Mouse (Mus musculus) midbrain, embryonic 15.5 days (tissue): ENCODE data around the gene Cotl1. TPM values are rescaled to one million over a fixed set of nuclear protein-coding genes. Genes with fewer than 3 reads are reported as not detected.

Experiments used
- ATAC-seq: fragments of 200-750 bp; cut with Nextera tagmentation; replicated peaks from 2 replicates; pipeline ENCODE4 v1.8.0; 2017; ENCODE audit warnings: moderate TSS enrichment
- H3K27ac ChIP-seq: fragments of 300-500 bp; sonication (generic); 2 replicates; pipeline ENCODE4 v1.5.1; 2015; ENCODE audit warnings: mild to moderate bottlenecking, inconsistent platforms
- H3K27me3 ChIP-seq: fragments of 300-500 bp; sonication (generic); replicated peaks from 2 replicates; pipeline ENCODE4 v1.6.1; 2015; ENCODE audit warnings: inconsistent platforms
- H3K36me3 ChIP-seq: fragments of 300-500 bp; sonication (generic); replicated peaks from 2 replicates; pipeline ENCODE4 v1.6.1; 2015; ENCODE audit warnings: inconsistent platforms
- H3K4me1 ChIP-seq: fragments of 300-500 bp; sonication (generic); 2 replicates; pipeline ENCODE4 v1.6.1; 2015; ENCODE audit warnings: inconsistent platforms
- H3K4me2 ChIP-seq: fragments of 300-500 bp; sonication (generic); 2 replicates; pipeline ENCODE4 v1.6.1; 2015; ENCODE audit warnings: inconsistent platforms, mild to moderate bottlenecking, moderate library complexity
- H3K4me3 ChIP-seq: fragments of 300-500 bp; sonication (generic); 2 replicates; pipeline ENCODE4 v1.5.1; 2015; ENCODE audit warnings: mild to moderate bottlenecking, inconsistent platforms
- H3K9ac ChIP-seq: fragments of 300-500 bp; sonication (generic); 2 replicates; pipeline ENCODE4 v1.6.1; 2015; ENCODE audit warnings: mild to moderate bottlenecking, inconsistent platforms
- H3K9me3 ChIP-seq: fragments of 300-500 bp; sonication (generic); 2 replicates; pipeline ENCODE4 v1.6.1; 2016; ENCODE audit warnings: inconsistent platforms
- WGBS: fragments of 180-500 bp; shearing (Covaris S2); methylation state at CpG from one replicate; pipeline ENCODE4 v1.1.7; 2015; ENCODE audit warnings: mixed read lengths; 5-methylcytosine and 5-hydroxymethylcytosine counted together
- polyA plus RNA-seq: library from polyadenylated mRNA; unstranded; fragments of >200 nt; fragmentation: Nextera tagmentation; extraction: Ambion mirVana; gene quantifications from 2 replicates; pipeline ENCODE4 v1.2.1, GENCODE M21; 2015

The Cotl1 gene
- polyA plus RNA-seq, 1 experiment from 2014 or later, result 134 TPM

GRCm38 (mm10) chr8:119810127-119810868, 30.0 kb downstream of the Cotl1 start:
- Histone ChIP-seq H3K9me3 (no peaks in the 10 kb centered on the region), H3K4me3 (no peak overlapping the region), H3K27me3 (no peaks in the 10 kb centered on the region), H3K4me2 (peak overlapping the region; percentile 5; the same call in 1 of the 2 replicates), H3K9ac (no peak overlapping the region), H3K4me1 (peaks cover 46% of the 10 kb centered on the region), H3K27ac (peak overlapping the region; percentile 28; the same call in 1 of the 2 replicates), H3K36me3 (no peaks in the 10 kb centered on the region)
- ATAC-seq, result peak; percentile 43
- 42% methylated on average over 23 of the region's 23 CpGs for WGBS

GRCm38 (mm10) chr8:119809620-119810019, 30.7 kb downstream of the Cotl1 start:
- Histone ChIP-seq H3K27ac (0 out of 2 replicates have a peak overlapping the region, but pooled peaks have one; percentile 28), H3K9ac (no peak overlapping the region), H3K4me3 (no peak overlapping the region), H3K4me1 (peaks cover 48% of the 10 kb centered on the region), H3K27me3 (no peaks in the 10 kb centered on the region), H3K36me3 (no peaks in the 10 kb centered on the region), H3K9me3 (no peaks in the 10 kb centered on the region), H3K4me2 (no peak overlapping the region)
- no peak for ATAC-seq
- 92% methylated on average over 9 of the region's 9 CpGs for whole genome bisulfite sequencing

DNA sequence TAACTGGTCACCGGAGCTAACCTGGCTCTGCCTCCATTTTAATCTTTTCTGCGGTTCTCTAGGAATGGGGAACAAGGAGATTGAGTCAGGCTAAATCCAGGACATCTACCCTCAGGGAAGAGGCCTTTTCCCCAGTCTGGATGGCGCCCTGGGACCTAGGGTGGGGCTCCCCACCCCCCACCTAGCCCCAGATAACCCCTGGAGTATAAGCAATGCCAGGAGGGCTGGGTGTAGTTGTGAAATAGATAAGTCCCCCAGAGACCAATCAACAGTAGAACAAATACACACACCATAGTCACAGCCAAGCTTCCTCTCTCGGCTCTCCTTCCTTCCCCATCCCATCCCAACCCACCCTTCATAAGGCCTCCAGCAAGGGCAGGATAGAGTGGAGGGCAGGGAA, 32.7 kb downstream of the Cotl1 start:
- WGBS, result 87% methylated on average over 4 of the region's 4 CpGs
- Histone ChIP-seq H3K27me3 (no peaks in the 10 kb centered on the region), H3K36me3 (no peaks in the 10 kb centered on the region), H3K4me1 (peaks cover 42% of the 10 kb centered on the region), H3K27ac (no peak overlapping the region), H3K4me2 (no peak overlapping the region), H3K9me3 (no peaks in the 10 kb centered on the region), H3K4me3 (no peak overlapping the region), H3K9ac (no peak overlapping the region)
- no peak for ATAC-seq

- no peak overlapping the region for H3K27ac ChIP-seq
- no peaks in the 10 kb centered on the region for H3K9me3 ChIP-seq
- WGBS, result 61% methylated on average over 14 of the region's 14 CpGs
Measured at GRCm38 (mm10) chr8:119806422-119807263, 33.7 kb downstream of the Cotl1 start.

DNA sequence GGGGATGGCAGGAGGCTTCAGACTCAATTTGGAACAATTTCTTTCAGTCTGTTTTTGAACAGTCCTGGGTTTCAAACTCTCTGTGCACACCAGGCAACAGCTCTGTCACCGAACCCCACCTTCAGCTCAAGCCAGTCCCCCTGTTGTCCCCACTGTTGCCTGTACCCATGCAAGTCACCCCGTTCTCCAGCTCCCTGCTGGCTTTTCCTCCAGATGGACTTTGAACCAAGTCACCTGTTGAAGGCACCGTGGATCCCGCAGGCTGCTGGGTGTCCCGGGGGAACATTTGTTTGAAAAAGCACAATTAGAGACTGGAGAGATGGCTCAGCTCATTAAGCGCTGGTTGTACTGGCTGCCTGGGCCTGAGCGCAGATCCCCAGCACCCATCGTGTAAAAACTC, 35.1 kb downstream of the Cotl1 start:
- H3K9ac ChIP-seq, result no peak overlapping the region
- no peaks in the 10 kb centered on the region for H3K36me3 ChIP-seq
- 62% methylated on average over 8 of the region's 8 CpGs for WGBS
- peaks cover 31% of the 10 kb centered on the region for H3K4me1 ChIP-seq
- no peak for ATAC-seq
- H3K27me3 ChIP-seq, result no peaks in the 10 kb centered on the region
- H3K4me2 ChIP-seq, result no peak overlapping the region
- H3K27ac ChIP-seq, result 0 out of 2 replicates have a peak overlapping the region, but pooled peaks have one; percentile 1
- no peaks in the 10 kb centered on the region for H3K9me3 ChIP-seq
- H3K4me3 ChIP-seq, result no peak overlapping the region

More at GRCm38 (mm10) chr8:119806422-119807263, 33.7 kb downstream of the Cotl1 start:
- H3K4me2 ChIP-seq, result no peak overlapping the region
- H3K4me1 ChIP-seq, result peaks cover 31% of the 10 kb centered on the region
- H3K9ac ChIP-seq, result no peak overlapping the region
- H3K36me3 ChIP-seq, result no peaks in the 10 kb centered on the region
- no peak overlapping the region for H3K4me3 ChIP-seq
- H3K27me3 ChIP-seq, result no peaks in the 10 kb centered on the region
- 0 out of 2 replicates have a peak, but pooled peaks have one; percentile 15 for ATAC-seq

- Histone ChIP-seq H3K9me3 (no peaks in the 10 kb centered on the region), H3K27me3 (no peaks in the 10 kb centered on the region), H3K9ac (no peak overlapping the region), H3K4me3 (no peak overlapping the region), H3K36me3 (no peaks in the 10 kb centered on the region), H3K27ac (no peak overlapping the region), H3K4me2 (no peak overlapping the region), H3K4me1 (peaks cover 47% of the 10 kb centered on the region)
- ATAC-seq, result no peak
- WGBS, result 85% methylated on average over 1 of the region's 1 CpGs
Measured at GRCm38 (mm10) chr8:119802592-119802991, 37.8 kb downstream of the Cotl1 start.

DNA sequence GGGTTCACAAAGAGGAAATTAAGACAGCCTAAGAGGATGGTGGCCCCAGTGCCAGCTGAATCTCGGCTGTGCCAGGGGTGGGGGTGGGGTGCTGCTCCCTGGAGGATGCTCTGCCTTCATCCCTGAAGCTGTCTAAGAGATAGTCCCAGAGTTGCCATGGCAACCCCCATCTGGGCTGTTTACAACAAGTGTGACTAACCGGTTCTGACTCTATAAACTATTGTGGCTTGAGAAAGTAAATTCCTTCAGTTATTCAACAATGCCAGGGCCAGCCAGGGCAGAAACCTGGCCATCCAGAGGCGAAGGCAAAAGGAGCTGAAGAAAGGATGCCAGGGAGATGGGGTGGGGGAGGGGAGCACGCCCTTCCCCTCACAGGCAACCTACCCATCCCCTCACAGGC, 39.2 kb downstream of the Cotl1 start:
- WGBS, result 3% methylated on average over 4 of the region's 4 CpGs
- Histone ChIP-seq H3K9ac (no peak overlapping the region), H3K4me2 (no peak overlapping the region)

GRCm38 (mm10) chr8:119798965-119799264, 41.4 kb downstream of the Cotl1 start:
- ATAC-seq, result no peak; the same call in 1 of the 2 replicates
- H3K27ac ChIP-seq, result peak overlapping the region; percentile 80
- peaks cover 36% of the 10 kb centered on the region for H3K4me1 ChIP-seq
- WGBS, result 50% methylated on average over 2 of the region's 2 CpGs
- H3K27me3 ChIP-seq, result no peaks in the 10 kb centered on the region
- H3K9ac ChIP-seq, result no peak overlapping the region
- 0 out of 2 replicates have a peak overlapping the region, but pooled peaks have one; percentile 35 for H3K4me2 ChIP-seq
- no peak overlapping the region for H3K4me3 ChIP-seq
- no peaks in the 10 kb centered on the region for H3K9me3 ChIP-seq
- H3K36me3 ChIP-seq, result no peaks in the 10 kb centered on the region

More for the DNA sequence above, 39.2 kb downstream of the Cotl1 start:
- Histone ChIP-seq H3K36me3 (no peaks in the 10 kb centered on the region), H3K4me3 (no peak overlapping the region), H3K9me3 (no peaks in the 10 kb centered on the region), H3K27ac (peak overlapping the region; percentile 68), H3K4me1 (peaks cover 42% of the 10 kb centered on the region), H3K27me3 (no peaks in the 10 kb centered on the region)
- ATAC-seq, result no peak

GRCm38 (mm10) chr8:119798170-119798964, 42.0 kb downstream of the Cotl1 start:
- H3K27ac ChIP-seq, result peak overlapping the region; percentile 80
- peak overlapping the region; percentile 35 for H3K4me2 ChIP-seq
- H3K4me3 ChIP-seq, result 0 out of 2 replicates have a peak overlapping the region, but pooled peaks have one; percentile 11
- H3K9ac ChIP-seq, result no peak overlapping the region
- H3K9me3 ChIP-seq, result no peaks in the 10 kb centered on the region
- ATAC-seq, result peak; percentile 71
- no peaks in the 10 kb centered on the region for H3K27me3 ChIP-seq
- no peaks in the 10 kb centered on the region for H3K36me3 ChIP-seq
- peaks cover 36% of the 10 kb centered on the region for H3K4me1 ChIP-seq
- WGBS, result 4% methylated on average over 15 of the region's 15 CpGs

GRCm38 (mm10) chr8:119795651-119796050, 44.7 kb downstream of the Cotl1 start:
- Histone ChIP-seq H3K9ac (no peak overlapping the region), H3K4me2 (no peak overlapping the region)
- 90% methylated on average over 3 of the region's 3 CpGs for WGBS

GRCm38 (mm10) chr8:119794689-119795088, 45.7 kb downstream of the Cotl1 start:
- no peak for ATAC-seq
- Histone ChIP-seq H3K4me1 (peaks cover 35% of the 10 kb centered on the region), H3K9ac (no peak overlapping the region), H3K36me3 (no peaks in the 10 kb centered on the region), H3K4me3 (no peak overlapping the region), H3K27me3 (no peaks in the 10 kb centered on the region), H3K9me3 (no peaks in the 10 kb centered on the region), H3K4me2 (no peak overlapping the region), H3K27ac (no peak overlapping the region)
- 46% methylated on average over 7 of the region's 7 CpGs for WGBS

More at GRCm38 (mm10) chr8:119795651-119796050, 44.7 kb downstream of the Cotl1 start:
- no peak for ATAC-seq
- Histone ChIP-seq H3K4me3 (no peak overlapping the region), H3K36me3 (no peaks in the 10 kb centered on the region), H3K27ac (no peak overlapping the region), H3K4me1 (peaks cover 39% of the 10 kb centered on the region), H3K27me3 (no peaks in the 10 kb centered on the region), H3K9me3 (no peaks in the 10 kb centered on the region)
